Mouse (Mus musculus) urinary bladder, postnatal 14 days (tissue): ENCODE measurements at regions not wholly inside any gene's neighbourhood (a gene's known extent, or its start where the extent isn't known, plus 50 kb on each side); places are given as distances from the start of the nearest gene placed in this dataset.
A peak's percentile ranks its signal among the peaks of the same experiment; 100 is the strongest.
"Not testable (repeated sequence)": the region's sequence is repeated elsewhere in the genome, so short reads cannot be mapped to it uniquely, and the experiment has no call there.

Experiments
- DNase-seq: peaks from one replicate; pipeline ENCODE4 v3.0.0; 2021; ENCODE audit warnings: low spot score

- DNase-seq = peak; percentile 85
Measured at GRCm38 (mm10) chr5:96898120-96898672, 99.3 kb upstream of the Bmp2k start.

- no peak for DNase-seq
Measured at GRCm38 (mm10) chr5:96898695-96899094, 98.8 kb upstream of the Bmp2k start.

- no peak for DNase-seq
Measured at GRCm38 (mm10) chr5:96905572-96906271, 91.8 kb upstream of the Bmp2k start.

DNA sequence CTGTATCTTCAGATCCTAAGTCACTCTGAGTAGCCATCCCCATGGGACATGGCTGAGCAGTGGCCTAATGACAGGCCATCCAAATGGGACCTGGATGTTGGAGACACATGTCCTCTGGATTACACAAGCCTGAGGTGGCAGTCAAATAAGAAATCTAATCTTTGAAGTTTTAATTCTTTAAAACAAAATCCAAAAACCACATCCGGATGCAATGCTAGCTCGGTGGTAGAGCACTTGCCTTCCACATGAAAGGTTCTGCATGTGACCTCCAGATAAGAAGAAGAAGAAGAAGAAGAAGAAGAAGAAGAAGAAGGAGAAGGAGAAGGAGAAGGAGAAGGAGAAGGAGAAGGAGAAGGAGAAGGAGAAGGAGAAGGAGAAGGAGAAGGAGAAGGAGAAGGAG is 89.1 kb upstream of the Bmp2k start:
- DNase-seq = not testable (repeated sequence)

DNA sequence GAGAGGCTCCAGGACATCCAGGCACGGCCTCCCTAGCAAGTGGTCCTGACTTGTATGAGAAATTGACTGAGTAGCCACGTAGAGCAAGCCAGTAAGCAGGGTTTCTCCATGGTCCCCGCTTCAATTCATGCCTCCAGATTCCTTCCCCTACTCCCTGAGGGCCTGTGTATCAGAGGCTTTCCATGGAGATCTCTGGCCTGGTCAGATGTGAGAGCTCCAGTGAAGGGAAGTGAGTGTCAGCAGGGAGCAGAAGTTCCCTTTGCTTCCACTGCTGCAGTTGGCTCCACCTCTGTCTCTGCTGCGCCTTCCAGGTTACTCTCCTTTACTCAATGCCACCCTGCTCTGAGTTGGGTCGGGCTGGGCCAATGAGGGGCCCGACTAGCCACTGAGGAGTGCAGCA is 88.3 kb upstream of the Bmp2k start:
- no peak for DNase-seq

- DNase-seq = peak; percentile 39
Measured at GRCm38 (mm10) chr5:96911550-96912253, 85.8 kb upstream of the Bmp2k start.

DNA sequence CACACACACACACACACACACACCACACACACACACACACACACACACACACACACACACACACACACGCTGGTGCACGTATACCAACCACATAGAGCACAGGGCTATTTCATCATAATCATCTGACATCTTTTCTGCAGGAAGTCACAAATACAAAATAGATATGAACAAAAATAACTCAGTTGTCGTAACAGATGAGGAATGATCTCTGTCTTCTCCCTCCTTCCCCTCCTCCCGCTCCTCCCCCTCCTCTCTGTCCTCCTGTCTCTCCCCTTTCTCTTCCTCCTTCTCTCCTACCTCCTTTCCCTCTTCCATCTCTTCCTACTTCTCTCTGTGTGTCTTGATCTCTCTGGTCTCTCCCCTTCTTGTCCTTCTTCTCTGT is 85.2 kb upstream of the Bmp2k start:
- no peak for DNase-seq

GRCm38 (mm10) chr5:96912781-96913180 is 84.7 kb upstream of the Bmp2k start:
- DNase-seq = no peak

DNA sequence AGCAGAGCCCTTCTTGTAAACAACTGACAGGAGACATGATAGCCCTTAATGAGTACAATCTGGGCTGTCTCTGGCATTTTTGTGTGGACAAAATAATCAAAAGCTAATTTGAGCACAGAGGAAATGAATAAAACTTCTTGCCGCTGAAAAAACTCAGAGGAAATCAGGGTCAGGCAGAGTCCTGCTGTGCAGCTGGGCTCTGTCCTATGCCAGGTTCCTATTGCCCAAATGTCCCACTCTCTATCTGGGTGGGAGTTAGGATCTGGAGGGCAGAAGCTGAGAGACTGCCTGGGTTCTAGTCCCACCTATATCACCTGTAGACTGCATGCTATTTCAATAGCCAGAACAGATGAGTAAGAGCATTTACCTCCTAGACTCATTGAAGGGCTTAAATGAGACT is 83.8 kb upstream of the Bmp2k start:
- no peak for DNase-seq

DNA sequence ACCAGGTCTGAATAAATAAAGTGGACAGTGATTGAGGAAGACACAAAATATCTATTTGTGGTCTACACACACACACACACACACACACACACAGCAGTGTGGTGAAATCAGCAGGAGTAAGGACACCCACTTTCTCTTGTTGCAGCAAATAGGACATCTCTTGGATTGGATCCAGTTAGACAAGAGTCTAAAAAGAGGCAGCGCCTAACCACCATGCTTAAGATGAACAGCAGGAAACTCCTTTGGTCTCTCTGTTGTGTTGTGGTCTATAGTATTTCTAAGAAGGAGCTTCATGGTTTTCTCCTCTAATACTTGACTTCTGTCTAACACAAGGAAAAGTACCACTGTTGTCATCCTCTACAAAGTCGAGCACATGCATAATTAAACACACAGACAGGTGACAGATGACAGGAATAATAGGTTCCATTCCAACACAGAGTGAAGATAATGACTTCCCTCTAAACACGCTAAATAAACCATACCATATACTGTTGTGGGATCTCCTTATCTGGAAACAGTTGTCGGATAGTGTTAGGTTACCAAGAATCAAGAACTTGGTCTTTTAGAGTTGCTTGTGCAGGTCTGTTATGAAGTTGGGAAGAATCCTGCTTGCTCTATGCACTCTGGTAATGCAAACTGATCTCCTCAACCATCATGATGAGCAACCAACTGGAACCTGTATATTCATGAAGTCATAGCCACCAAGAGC is 82.6 kb upstream of the Bmp2k start:
- DNase-seq = no peak

- DNase-seq = no peak
Measured at GRCm38 (mm10) chr5:96916897-96917296, 80.6 kb upstream of the Bmp2k start.

- DNase-seq = no peak
Measured at GRCm38 (mm10) chr5:96917596-96918258, 79.8 kb upstream of the Bmp2k start.

- no peak for DNase-seq
Measured at GRCm38 (mm10) chr5:96919149-96919548, 78.3 kb upstream of the Bmp2k start.

GRCm38 (mm10) chr5:96921037-96921436 is 76.5 kb upstream of the Bmp2k start:
- DNase-seq = no peak

DNA sequence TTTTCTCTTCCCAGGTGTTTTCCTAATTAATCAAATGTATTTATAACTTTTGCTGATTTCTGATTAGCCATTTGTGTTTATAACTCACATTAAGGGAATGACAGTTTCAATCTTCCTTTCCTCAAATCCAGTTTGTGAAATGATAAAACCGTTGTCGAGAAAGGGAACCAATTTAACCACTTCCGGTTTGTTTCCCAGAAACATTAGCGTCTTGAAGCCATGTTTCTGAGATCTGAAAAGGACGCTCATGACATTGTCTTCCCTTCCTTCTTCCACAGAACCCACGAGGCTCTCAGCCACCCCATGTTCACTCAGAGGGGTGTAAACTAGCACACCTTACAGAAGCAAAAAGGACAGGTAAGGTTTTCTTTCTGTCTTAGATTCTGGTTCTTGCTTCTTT is 76.0 kb upstream of the Bmp2k start:
- DNase-seq = no peak

DNA sequence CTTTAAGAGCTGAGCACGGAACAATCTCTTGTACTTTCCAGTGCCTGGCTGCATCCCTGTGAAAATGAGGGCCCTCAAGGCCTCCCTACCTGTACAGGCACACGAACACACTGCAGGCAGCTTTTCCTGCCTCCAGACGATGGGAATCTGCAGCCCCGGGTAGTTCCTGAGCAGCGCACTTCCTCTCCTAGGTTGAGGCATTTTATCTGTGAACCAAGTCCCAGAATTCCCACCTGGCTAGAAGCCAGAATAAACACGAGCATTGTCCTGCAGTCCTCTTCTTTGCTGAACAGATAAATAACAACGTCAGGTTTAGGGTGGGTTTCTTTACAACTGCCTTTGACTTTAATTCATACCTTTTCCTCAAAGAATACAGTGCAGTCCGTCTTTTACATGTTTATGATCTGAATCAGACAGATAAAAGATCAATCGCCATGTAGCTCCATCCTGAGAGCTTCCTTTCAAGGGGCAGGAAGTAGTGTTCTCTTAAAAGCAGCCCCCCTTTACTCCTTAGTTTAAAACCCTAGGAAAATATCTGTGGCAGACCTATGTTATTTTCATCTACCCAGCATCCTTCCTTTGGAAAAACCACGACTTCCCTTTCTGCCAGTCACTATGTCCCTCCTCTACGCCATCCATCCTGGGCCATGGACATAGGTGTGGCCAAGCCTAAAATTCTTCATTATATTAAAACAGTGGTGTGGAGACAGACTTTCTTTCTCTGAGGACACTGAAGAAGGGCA is 75.3 kb upstream of the Bmp2k start:
- DNase-seq = no peak

DNA sequence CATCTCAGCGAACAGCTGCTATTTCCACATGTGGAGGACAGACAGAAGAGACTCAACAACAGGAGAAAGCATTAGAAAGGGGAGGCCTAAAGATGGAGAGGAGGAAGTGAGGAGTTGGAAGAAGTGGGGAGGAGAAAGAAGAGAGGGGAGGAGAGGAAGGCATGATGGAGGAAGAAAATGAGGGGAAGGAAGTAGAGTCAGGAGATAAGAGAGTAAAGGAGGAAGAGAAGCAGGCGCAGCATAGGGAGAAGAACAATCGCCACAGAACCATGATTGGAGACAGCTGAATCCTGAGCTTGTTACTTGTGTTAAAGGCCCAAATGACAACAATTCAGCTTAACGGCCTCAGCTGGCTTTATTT is 74.8 kb upstream of the Bmp2k start:
- DNase-seq = no peak

DNA sequence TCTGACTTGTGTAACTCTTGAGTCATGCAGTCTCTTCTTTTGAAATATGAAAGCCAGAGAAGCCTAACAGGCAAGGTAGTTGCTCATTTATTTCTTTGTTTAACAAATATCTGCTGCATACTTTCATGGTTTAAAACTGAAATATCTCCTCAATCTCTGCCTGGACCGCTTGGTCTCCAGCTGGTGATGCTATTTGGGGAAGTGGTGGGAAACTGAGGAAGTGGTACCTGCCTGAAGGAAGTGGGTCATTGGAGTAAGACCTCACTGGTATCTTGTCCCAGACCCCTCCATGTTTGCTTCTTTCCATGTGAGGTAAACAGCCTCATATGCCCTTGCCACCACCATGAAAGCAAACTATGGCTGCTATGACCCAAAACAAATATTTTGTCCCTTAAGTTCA is 74.0 kb upstream of the Bmp2k start:
- DNase-seq = no peak

DNA sequence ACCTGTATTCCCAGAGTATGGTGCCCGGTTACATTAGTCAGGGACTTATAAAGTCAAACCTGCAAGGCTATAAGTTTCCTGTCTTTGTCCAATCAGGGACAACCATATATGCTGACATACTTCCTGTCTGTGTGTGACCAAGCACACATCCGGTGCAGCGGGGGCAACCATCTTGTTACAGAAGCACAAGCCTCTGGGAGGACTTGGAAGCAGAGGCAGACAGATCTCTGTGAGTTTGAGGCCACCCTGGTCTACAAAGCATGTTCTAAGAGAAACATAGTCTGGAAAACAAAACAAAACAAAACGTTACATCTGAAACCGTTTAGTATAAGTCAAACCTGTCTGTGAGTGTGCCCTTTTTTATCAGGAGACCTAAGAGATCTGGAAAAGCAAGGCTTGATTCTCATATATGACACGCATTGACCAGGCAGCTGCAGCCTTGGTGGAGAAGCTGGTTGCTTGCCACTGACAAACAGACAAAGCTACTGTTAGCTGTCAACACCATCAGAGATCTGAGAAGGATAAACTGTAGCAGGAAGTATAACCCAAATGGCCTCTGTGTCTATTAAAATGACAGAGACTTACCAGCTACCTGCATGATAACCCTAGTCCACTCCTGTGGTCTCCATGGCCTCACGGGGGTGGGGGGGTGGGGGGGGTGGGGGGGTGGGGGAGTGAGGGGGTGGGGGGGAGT is 72.6 kb upstream of the Bmp2k start:
- DNase-seq = no peak

DNA sequence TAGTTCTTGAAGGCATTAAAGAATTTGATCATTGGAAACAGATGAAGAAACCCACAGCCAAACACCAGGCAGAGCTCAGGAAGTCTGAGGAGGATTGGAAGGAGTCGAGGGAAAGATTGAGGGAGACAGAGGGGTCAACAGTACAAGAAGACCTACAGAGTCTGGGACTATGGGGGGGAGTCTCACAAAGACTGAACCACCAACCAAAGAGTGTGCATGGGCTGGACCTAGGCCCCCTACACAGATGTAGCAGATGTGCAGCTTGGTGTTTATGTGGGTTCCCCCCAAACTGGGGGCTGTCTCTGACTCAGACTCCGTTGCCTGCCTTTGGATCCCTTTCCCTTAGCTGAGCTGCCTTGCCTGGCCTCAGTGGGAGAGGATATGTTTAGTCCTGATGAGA is 71.5 kb upstream of the Bmp2k start:
- no peak for DNase-seq

GRCm38 (mm10) chr5:96931091-96931490 is 66.4 kb upstream of the Bmp2k start:
- DNase-seq = no peak
